Mouse (Mus musculus): ENCODE results near the gene Cox8b. TPM values are rescaled to one million over a fixed set of nuclear protein-coding genes. Genes with fewer than 3 reads are reported as not detected.

Gene Cox8b
- polyA plus RNA-seq, 1 experiment from 2014 or later = 0.39 TPM

GRCm38 (mm10) chr7:140907697-140908096, 7.5 kb upstream of the Cox8b start:
- no peaks in the 10 kb centered on the region for H3K36me3 ChIP-seq (ENCODE audit: insufficient read depth, low read length)
- ATAC-seq (replicated peaks; ENCODE audit: low FRiP score, low read depth) (no peak), DNase-seq (ENCODE audit: low spot score) (no peak)
- 91% methylated on average over 7 of the region's 7 CpGs for WGBS
- H3K4me1 ChIP-seq (replicated peaks; ENCODE audit: insufficient read depth, low read length) = no peaks in the 10 kb centered on the region
- TF ChIP-seq CTCF (IDR thresholded peaks at IDR 0.05; ENCODE audit: low read depth) = peak; percentile 52
- H3K9me3 ChIP-seq (replicated peaks; ENCODE audit: low read length) = no peaks in the 10 kb centered on the region
- no peak overlapping the region for H3K4me3 ChIP-seq (replicated peaks; ENCODE audit: low read depth, low read length)
- no peaks in the 10 kb centered on the region for H3K27me3 ChIP-seq (ENCODE audit: insufficient read depth, low read length)
- H3K9ac ChIP-seq (ENCODE audit: low read depth, low read length) = no peak overlapping the region
- H3K27ac ChIP-seq = no peak overlapping the region
- H3K4me2 ChIP-seq (ENCODE audit: low read length) = no peak overlapping the region

DNA sequence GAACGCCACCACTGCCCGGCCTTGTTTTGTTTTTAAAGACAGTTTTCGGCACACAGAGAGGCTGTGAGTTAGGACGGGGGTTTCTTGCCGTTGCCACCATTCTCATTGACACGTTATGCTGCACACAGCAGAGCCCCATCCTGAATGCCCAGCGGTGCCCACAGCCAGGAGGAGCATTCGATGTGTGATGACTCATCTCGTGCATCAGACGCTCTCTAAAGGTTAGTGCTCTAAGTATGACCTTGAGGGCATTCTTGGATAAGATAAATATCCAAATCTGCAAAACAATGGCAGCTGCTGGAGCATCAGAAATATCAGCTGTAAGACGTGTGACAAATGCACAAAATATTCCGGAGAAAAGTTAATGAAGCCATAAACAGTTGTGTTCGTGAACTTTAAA, 6.9 kb upstream of the Cox8b start:
- TF ChIP-seq CTCF (IDR thresholded peaks at IDR 0.05; ENCODE audit: low read depth) = no peak
- no peak overlapping the region for H3K27ac ChIP-seq
- no peaks in the 10 kb centered on the region for H3K27me3 ChIP-seq (ENCODE audit: insufficient read depth, low read length)
- WGBS = 80% methylated on average over 13 of the region's 13 CpGs
- DNase-seq (ENCODE audit: low spot score) (no peak), ATAC-seq (replicated peaks; ENCODE audit: low FRiP score, low read depth) (no peak)
- no peak overlapping the region for H3K4me2 ChIP-seq (ENCODE audit: low read length)
- H3K36me3 ChIP-seq (ENCODE audit: insufficient read depth, low read length) = no peaks in the 10 kb centered on the region
- no peaks in the 10 kb centered on the region for H3K9me3 ChIP-seq (replicated peaks; ENCODE audit: low read length)
- no peak overlapping the region for H3K9ac ChIP-seq (ENCODE audit: low read depth, low read length)
- no peak overlapping the region for H3K4me3 ChIP-seq (replicated peaks; ENCODE audit: low read depth, low read length)
- H3K4me1 ChIP-seq (replicated peaks; ENCODE audit: insufficient read depth, low read length) = no peaks in the 10 kb centered on the region

DNA sequence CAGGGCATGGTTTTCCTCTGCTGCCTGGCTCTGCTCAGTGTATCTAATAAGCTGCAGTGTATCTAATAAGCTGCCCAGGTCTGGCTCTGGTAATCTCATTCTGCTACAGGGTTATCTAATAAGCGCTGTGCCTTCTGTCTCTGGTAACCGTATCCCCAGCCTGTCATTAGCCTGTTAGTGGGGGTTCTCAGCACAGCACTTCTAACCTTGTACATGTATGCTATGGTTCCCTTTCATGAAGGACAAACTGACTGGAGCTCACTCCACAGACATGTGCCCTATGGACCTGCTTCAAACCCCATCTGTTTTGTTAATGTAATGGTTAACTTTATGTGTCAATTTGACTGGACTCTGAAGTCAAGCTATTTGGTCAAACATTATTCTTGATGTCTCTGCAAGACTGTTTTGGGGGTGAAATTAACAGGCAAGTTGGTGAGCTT, 5.4 kb upstream of the Cox8b start:
- Histone ChIP-seq H3K9ac (ENCODE audit: low read depth, low read length) (no peak overlapping the region), H3K4me1 (replicated peaks; ENCODE audit: insufficient read depth, low read length) (no peaks in the 10 kb centered on the region; the same call in 1 of the 2 replicates), H3K4me3 (replicated peaks; ENCODE audit: low read depth, low read length) (no peak overlapping the region), H3K27me3 (ENCODE audit: insufficient read depth, low read length) (no peaks in the 10 kb centered on the region), H3K4me2 (ENCODE audit: low read length) (no peak overlapping the region), H3K27ac (peak overlapping the region; percentile 50; the same call in 1 of the 2 replicates), H3K36me3 (ENCODE audit: insufficient read depth, low read length) (no peaks in the 10 kb centered on the region), H3K9me3 (replicated peaks; ENCODE audit: low read length) (no peaks in the 10 kb centered on the region)
- DNase-seq (ENCODE audit: low spot score) = no peak
- 77% methylated on average over 2 of the region's 2 CpGs for WGBS
- no peak for ATAC-seq (replicated peaks; ENCODE audit: low FRiP score, low read depth)
- no peak for TF ChIP-seq CTCF (IDR thresholded peaks at IDR 0.05; ENCODE audit: low read depth)

- no peaks in the 10 kb centered on the region; the same call in 1 of the 2 replicates for H3K4me1 ChIP-seq (replicated peaks; ENCODE audit: insufficient read depth, low read length)
- DNase-seq (ENCODE audit: low spot score) (peak; percentile 82), ATAC-seq (replicated peaks; ENCODE audit: low FRiP score, low read depth) (peak; percentile 60)
- no peak overlapping the region for H3K9ac ChIP-seq (ENCODE audit: low read depth, low read length)
- WGBS = 22% methylated on average over 13 of the region's 13 CpGs
- no peaks in the 10 kb centered on the region for H3K9me3 ChIP-seq (replicated peaks; ENCODE audit: low read length)
- H3K4me2 ChIP-seq (ENCODE audit: low read length) = no peak overlapping the region
- TF ChIP-seq CTCF (IDR thresholded peaks at IDR 0.05; ENCODE audit: low read depth) = peak; percentile 94
- H3K27me3 ChIP-seq (ENCODE audit: insufficient read depth, low read length) = no peaks in the 10 kb centered on the region
- no peak overlapping the region for H3K4me3 ChIP-seq (replicated peaks; ENCODE audit: low read depth, low read length)
- H3K36me3 ChIP-seq (ENCODE audit: insufficient read depth, low read length) = 0 out of 2 replicates have a peak, but pooled peaks cover 7% of the 10 kb centered on the region
- no peak overlapping the region for H3K27ac ChIP-seq
Observed at GRCm38 (mm10) chr7:140903212-140903611, 3.0 kb upstream of the Cox8b start.

DNA sequence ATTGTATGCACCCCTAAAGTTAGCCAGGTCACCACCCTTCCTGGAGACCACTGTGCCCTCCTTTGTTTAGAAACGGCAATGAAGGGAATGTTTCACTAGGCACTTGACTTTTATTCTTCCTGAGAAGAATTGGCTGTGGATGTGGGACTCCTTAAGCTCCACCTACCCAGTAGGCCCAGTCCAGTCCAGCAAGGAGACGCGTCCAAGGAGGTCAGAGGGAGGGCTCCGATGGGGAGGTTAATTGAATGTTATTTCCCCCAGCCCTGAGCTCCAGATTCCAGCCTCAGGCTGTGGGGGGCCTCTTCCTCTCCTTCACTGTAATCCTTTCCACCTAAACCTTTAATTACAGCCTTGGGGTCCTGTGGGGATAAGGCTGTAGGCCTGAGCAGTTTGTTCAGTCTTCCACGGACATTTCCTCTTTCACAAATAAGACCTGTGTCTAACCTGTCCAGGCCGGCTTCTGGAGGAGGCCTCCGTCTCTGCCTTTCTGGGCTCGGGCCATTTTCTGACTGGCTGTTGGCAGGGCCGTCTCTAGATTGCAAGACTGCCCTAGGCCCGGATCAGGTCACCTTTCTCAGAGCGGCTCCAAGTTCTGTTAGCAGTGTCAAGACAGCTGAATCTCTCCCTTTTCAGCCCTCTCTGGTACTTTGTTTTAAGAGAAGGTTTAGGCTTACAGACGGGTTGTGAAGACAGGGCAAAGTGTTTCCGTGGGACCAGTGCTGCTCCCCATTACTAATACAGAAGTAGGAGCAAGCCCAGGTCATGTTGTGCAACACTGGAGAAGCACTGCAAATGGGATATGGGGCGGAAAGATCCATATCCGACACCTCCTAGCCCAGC, 2.0 kb upstream of the Cox8b start:
- 55% methylated on average over 15 of the region's 15 CpGs for WGBS

DNA sequence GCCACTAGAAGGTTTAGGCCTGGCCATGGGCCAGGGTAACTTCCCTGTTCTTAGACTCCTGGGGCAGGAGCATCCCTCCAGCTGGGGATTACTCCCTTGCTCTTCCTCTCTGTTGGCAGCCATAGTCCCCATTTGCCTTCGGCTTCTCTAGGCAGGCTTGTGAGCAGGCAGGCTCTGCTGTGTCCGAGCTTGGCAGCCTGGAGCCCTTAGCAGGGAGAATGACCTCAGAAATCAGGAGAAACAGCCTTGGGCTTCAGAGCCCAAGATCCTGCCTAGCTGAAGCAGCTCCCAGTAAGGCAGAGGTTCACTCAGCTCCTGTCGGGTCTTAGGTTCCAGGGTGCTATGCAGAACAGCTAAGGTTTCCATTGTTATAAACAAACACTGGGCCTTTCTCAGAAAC, 1.1 kb downstream of the Cox8b start:
- Histone ChIP-seq H3K9ac (ENCODE audit: low read depth, low read length) (no peak overlapping the region), H3K27ac (no peak overlapping the region), H3K27me3 (ENCODE audit: insufficient read depth, low read length) (no peaks in the 10 kb centered on the region), H3K36me3 (ENCODE audit: insufficient read depth, low read length) (peaks cover 23% of the 10 kb centered on the region), H3K9me3 (replicated peaks; ENCODE audit: low read length) (no peaks in the 10 kb centered on the region), H3K4me3 (replicated peaks; ENCODE audit: low read depth, low read length) (no peak overlapping the region), H3K4me1 (replicated peaks; ENCODE audit: insufficient read depth, low read length) (no peaks in the 10 kb centered on the region; the same call in 1 of the 2 replicates), H3K4me2 (ENCODE audit: low read length) (no peak overlapping the region)
- no peak for ATAC-seq (replicated peaks; ENCODE audit: low FRiP score, low read depth)
- WGBS = 81% methylated on average over 3 of the region's 3 CpGs
- TF ChIP-seq CTCF (IDR thresholded peaks at IDR 0.05; ENCODE audit: low read depth) = no peak
- DNase-seq (ENCODE audit: low spot score) = no peak

More for the DNA sequence above, 2.0 kb upstream of the Cox8b start:
- no peaks in the 10 kb centered on the region for H3K9me3 ChIP-seq (replicated peaks; ENCODE audit: low read length)
- H3K4me2 ChIP-seq (ENCODE audit: low read length) = no peak overlapping the region
- no peak overlapping the region for H3K4me3 ChIP-seq (replicated peaks; ENCODE audit: low read depth, low read length)
- H3K27ac ChIP-seq = peak overlapping the region; percentile 37; the same call in 1 of the 2 replicates
- peaks cover 15% of the 10 kb centered on the region for H3K36me3 ChIP-seq (ENCODE audit: insufficient read depth, low read length)
- ATAC-seq (replicated peaks; ENCODE audit: low FRiP score, low read depth) = no peak
- H3K4me1 ChIP-seq (replicated peaks; ENCODE audit: insufficient read depth, low read length) = no peaks in the 10 kb centered on the region; the same call in 1 of the 2 replicates
- no peaks in the 10 kb centered on the region for H3K27me3 ChIP-seq (ENCODE audit: insufficient read depth, low read length)
- no peak overlapping the region for H3K9ac ChIP-seq (ENCODE audit: low read depth, low read length)
- no peak for TF ChIP-seq CTCF (IDR thresholded peaks at IDR 0.05; ENCODE audit: low read depth)
- DNase-seq (ENCODE audit: low spot score) = no peak
